Mouse (Mus musculus) cerebellum, adult 2 months (tissue): ENCODE measurements at regions not wholly inside any gene's neighbourhood (a gene's known extent, or its start where the extent isn't known, plus 50 kb on each side); places are given as distances from the start of the nearest gene placed in this dataset.

ENCODE experiments used
- DNase-seq, 2 experiments: peaks; one replicate each; pipeline ENCODE4 v3.0.0; 2021
- H3K27ac ChIP-seq: fragments of 200-500 bp; 2 replicates; pipeline ENCODE4 v1.5.1; 2012; ENCODE audit warnings: low read length, control low read depth, inconsistent platforms; ENCODE audit not compliant: insufficient read depth
- H3K27me3 ChIP-seq: fragments of 200-500 bp; 2 replicates; pipeline ENCODE4 v1.6.1; 2012; ENCODE audit warnings: inconsistent platforms, mild to moderate bottlenecking, low read length, moderate library complexity; ENCODE audit not compliant: control insufficient read depth, insufficient read depth
- H3K4me1 ChIP-seq: fragments of 200-500 bp; 2 replicates; pipeline ENCODE4 v1.6.1; 2011; ENCODE audit warnings: low read length; ENCODE audit not compliant: control insufficient read depth, insufficient read depth
- H3K4me3 ChIP-seq: fragments of 200-500 bp; replicated peaks from 2 replicates; pipeline ENCODE3; 2011; ENCODE audit warnings: mild to moderate bottlenecking, low read depth, low read length, control low read depth; ENCODE audit not compliant: insufficient read depth
- CTCF ChIP-seq: fragments of 200-500 bp; IDR thresholded peaks from 2 replicates; pipeline ENCODE4 v1.5.1; 2011; ENCODE audit warnings: low read depth, mild to moderate bottlenecking, control low read depth, low read length, moderate library complexity, borderline replicate concordance; ENCODE audit not compliant: insufficient read depth
- POLR2A ChIP-seq: fragments of 200-500 bp; IDR thresholded peaks from 2 replicates; pipeline ENCODE4 v1.6.1; 2011; ENCODE audit warnings: low read length, control low read depth, borderline replicate concordance; ENCODE audit not compliant: insufficient read depth
- WGBS: fragments of 180-500 bp; shearing (Covaris S2); methylation state at CpG from one replicate; pipeline ENCODE4 v1.1.7; 2018; 5-methylcytosine and 5-hydroxymethylcytosine counted together

- TF ChIP-seq CTCF (no peak), POLR2A (no peak)
- no peaks in the 10 kb centered on the region for H3K4me1 ChIP-seq
- no peak for DNase-seq
- H3K27ac ChIP-seq, result no peak overlapping the region
- WGBS, result 89% methylated on average over 5 of the region's 5 CpGs
- no peak overlapping the region for H3K4me3 ChIP-seq
- no peaks in the 10 kb centered on the region for H3K27me3 ChIP-seq
These were observed 53.1 kb upstream of the Glis3 start for GRCm38 (mm10) chr19:28732998-28733397.

- Histone ChIP-seq H3K27me3 (no peaks in the 10 kb centered on the region), H3K4me1 (no peaks in the 10 kb centered on the region), H3K4me3 (no peak overlapping the region), H3K27ac (no peak overlapping the region)
- 50% methylated on average over 6 of the region's 6 CpGs for WGBS
- TF ChIP-seq POLR2A (no peak), CTCF (no peak)
- DNase-seq, result no peak
These were observed 53.9 kb upstream of the Glis3 start for GRCm38 (mm10) chr19:28733781-28734180.

- no peak overlapping the region for H3K27ac ChIP-seq
- H3K4me1 ChIP-seq, result no peaks in the 10 kb centered on the region
- no peaks in the 10 kb centered on the region for H3K27me3 ChIP-seq
- DNase-seq, result peak in 1 of 2 experiments; percentile 31
- H3K4me3 ChIP-seq, result no peak overlapping the region
- TF ChIP-seq CTCF (no peak), POLR2A (no peak)
- WGBS, result 41% methylated on average over 5 of the region's 5 CpGs
These were observed 63.4 kb upstream of the Glis3 start for GRCm38 (mm10) chr19:28743176-28743793.

GRCm38 (mm10) chr19:28745105-28745504 lies 65.2 kb upstream of the Glis3 start:
- TF ChIP-seq POLR2A, result no peak
- no peak for TF ChIP-seq CTCF
- Histone ChIP-seq H3K4me1 (no peaks in the 10 kb centered on the region), H3K27ac (no peak overlapping the region), H3K27me3 (no peaks in the 10 kb centered on the region), H3K4me3 (no peak overlapping the region)
- no peak for DNase-seq
- WGBS, result 83% methylated on average over 2 of the region's 2 CpGs

- TF ChIP-seq CTCF (no peak), POLR2A (no peak)
- DNase-seq, result no peak
- Histone ChIP-seq H3K27me3 (no peaks in the 10 kb centered on the region), H3K27ac (no peak overlapping the region), H3K4me3 (no peak overlapping the region), H3K4me1 (no peaks in the 10 kb centered on the region)
- WGBS, result 19% methylated on average over 8 of the region's 8 CpGs
These were observed 65.7 kb upstream of the Glis3 start for GRCm38 (mm10) chr19:28745534-28745933.

GRCm38 (mm10) chr19:28751091-28751490 lies 71.2 kb upstream of the Glis3 start:
- DNase-seq, result no peak
- Histone ChIP-seq H3K27me3 (no peaks in the 10 kb centered on the region), H3K4me3 (no peak overlapping the region), H3K4me1 (no peaks in the 10 kb centered on the region), H3K27ac (no peak overlapping the region)
- TF ChIP-seq CTCF (no peak), POLR2A (no peak)
- WGBS, result 69% methylated on average over 8 of the region's 8 CpGs

GRCm38 (mm10) chr19:28758854-28759253 lies 76.0 kb upstream of the Slc1a1 start:
- H3K27ac ChIP-seq, result no peak overlapping the region
- WGBS, result 4% methylated on average over 7 of the region's 7 CpGs

GRCm38 (mm10) chr19:28764795-28765360 lies 70.0 kb upstream of the Slc1a1 start:
- DNase-seq, result no peak
- H3K4me1 ChIP-seq, result no peaks in the 10 kb centered on the region
- no peak overlapping the region for H3K4me3 ChIP-seq
- H3K27ac ChIP-seq, result no peak overlapping the region
- no peaks in the 10 kb centered on the region for H3K27me3 ChIP-seq
- WGBS, result 88% methylated on average over 11 of the region's 11 CpGs
- TF ChIP-seq CTCF, result no peak
- TF ChIP-seq POLR2A, result no peak

More at GRCm38 (mm10) chr19:28758854-28759253, 76.0 kb upstream of the Slc1a1 start:
- peak; percentile 48 to 64 for DNase-seq
- TF ChIP-seq CTCF (peak; percentile 66), POLR2A (no peak)
- Histone ChIP-seq H3K27me3 (no peaks in the 10 kb centered on the region), H3K4me1 (no peaks in the 10 kb centered on the region), H3K4me3 (no peak overlapping the region)
